Mouse (Mus musculus) liver, embryonic 11.5 days (tissue): ENCODE results near the gene Lrch4. TPM values are rescaled to one million over a fixed set of nuclear protein-coding genes. Genes with fewer than 3 reads are reported as not detected.

Source experiments
- ATAC-seq: fragments of 200-750 bp; cut with Nextera tagmentation; replicated peaks from 2 replicates; pipeline ENCODE4 v1.8.0; 2017; ENCODE audit warnings: moderate number of reproducible peaks, mild to moderate bottlenecking, moderate TSS enrichment, moderate library complexity; ENCODE audit not compliant: low FRiP score
- DNase-seq: peaks from one replicate; pipeline ENCODE4 v3.0.0-alpha.2; 2017; ENCODE audit warnings: low spot score
- H3K27ac ChIP-seq: fragments of 300-500 bp; sonication (generic); 2 replicates; pipeline ENCODE4 v1.5.1; 2014; ENCODE audit warnings: mild to moderate bottlenecking, low read depth, low read length, control low read depth
- H3K27me3 ChIP-seq: fragments of 300-500 bp; sonication (generic); replicated peaks from 2 replicates; pipeline ENCODE4 v1.6.1; 2014; ENCODE audit warnings: low read length, mixed read lengths; ENCODE audit not compliant: control insufficient read depth, insufficient read depth
- H3K36me3 ChIP-seq: fragments of 300-500 bp; sonication (generic); 2 replicates; pipeline ENCODE4 v1.6.1; 2014; ENCODE audit warnings: mild to moderate bottlenecking, low read length, moderate library complexity, mixed read lengths; ENCODE audit not compliant: control insufficient read depth, insufficient read depth
- H3K4me1 ChIP-seq: fragments of 300-500 bp; sonication (generic); replicated peaks from 2 replicates; pipeline ENCODE4 v1.6.1; 2014; ENCODE audit warnings: low read length, mixed read lengths; ENCODE audit not compliant: control insufficient read depth, insufficient read depth
- H3K4me2 ChIP-seq: fragments of 300-500 bp; sonication (generic); 2 replicates; pipeline ENCODE4 v1.6.1; 2014; ENCODE audit warnings: mild to moderate bottlenecking, control low read depth, moderate library complexity
- H3K4me3 ChIP-seq: fragments of 300-500 bp; sonication (generic); 2 replicates; pipeline ENCODE4 v1.5.1; 2014; ENCODE audit warnings: low read depth, low read length, control low read depth
- H3K9ac ChIP-seq: fragments of 300-500 bp; sonication (generic); 2 replicates; pipeline ENCODE4 v1.6.1; 2014; ENCODE audit warnings: low read depth, low read length, control low read depth
- H3K9me3 ChIP-seq: fragments of 300-500 bp; sonication (generic); 2 replicates; pipeline ENCODE4 v1.6.1; 2016; ENCODE audit warnings: low read length, inconsistent platforms, mixed read lengths; ENCODE audit not compliant: control insufficient read depth
- WGBS: fragments of 180-500 bp; shearing (Covaris S2); extraction: QIAGEN DNeasy Blood & Tissue Kit; methylation state at CpG from one replicate; pipeline ENCODE4 v1.1.7; 2014; 5-methylcytosine and 5-hydroxymethylcytosine counted together
- polyA plus RNA-seq: library from polyadenylated mRNA; unstranded; fragments of >200 nt; fragmentation: Nextera tagmentation; extraction: Ambion mirVana; gene quantifications from 2 replicates; pipeline ENCODE4 v1.2.1, GENCODE M21; 2014

Lrch4 gene
- polyA plus RNA-seq: 46.6 and 54.5 TPM in 2 replicates

- peak within 1 kb of the TSS; percentile 86 for H3K9ac ChIP-seq
- peak; percentile 97 for DNase-seq
- H3K27me3 ChIP-seq: no peaks in the 10 kb centered on the region
- under 1% methylated on average over 46 of the region's 46 CpGs for WGBS
- peak within 1 kb of the TSS; percentile 96 for H3K4me2 ChIP-seq
- peak within 1 kb of the TSS; percentile 81 for H3K4me3 ChIP-seq
- H3K9me3 ChIP-seq: no peaks in the 10 kb centered on the region
- H3K36me3 ChIP-seq: peaks cover under 1% of the 10 kb centered on the region; the same call in 1 of the 2 replicates
- peak; percentile 95 for ATAC-seq
- peak within 1 kb of the TSS; percentile 98 for H3K27ac ChIP-seq
- peaks cover 30% of the 10 kb centered on the region for H3K4me1 ChIP-seq
These were observed at the start of gene Lrch4, which contains the start of the genes Fbxo24 and Gm20605 for GRCm38 (mm10) chr5:137628498-137629305. Gene Lrch4, plus strand, starts transcription at chr5:137629121. Gene Fbxo24, minus strand, starts transcription at chr5:137629002. Gene Gm20605, plus strand, starts transcription at chr5:137629175.

GRCm38 (mm10) chr5:137580246-137580645 lies 48.7 kb upstream of the Lrch4 start:
- H3K9ac ChIP-seq: no peak overlapping the region
- no peak overlapping the region for H3K4me2 ChIP-seq
- WGBS: 57% methylated on average over 6 of the region's 6 CpGs
- H3K27ac ChIP-seq: no peak overlapping the region
- peaks cover 6% of the 10 kb centered on the region for H3K4me1 ChIP-seq
- no peaks in the 10 kb centered on the region for H3K9me3 ChIP-seq
- no peak for DNase-seq
- ATAC-seq: no peak
- peaks cover 4% of the 10 kb centered on the region; the same call in 1 of the 2 replicates for H3K36me3 ChIP-seq
- peaks cover 15% of the 10 kb centered on the region for H3K27me3 ChIP-seq
- H3K4me3 ChIP-seq: no peak overlapping the region

GRCm38 (mm10) chr5:137582702-137583101 lies 46.2 kb upstream of the Lrch4 start:
- H3K9ac ChIP-seq: no peak overlapping the region
- no peak for DNase-seq
- ATAC-seq: no peak

GRCm38 (mm10) chr5:137583670-137584169 lies 45.2 kb upstream of the Lrch4 start:
- WGBS: 21% methylated on average over 27 of the region's 27 CpGs
- Histone ChIP-seq H3K9me3 (no peaks in the 10 kb centered on the region), H3K4me1 (peaks cover 6% of the 10 kb centered on the region), H3K4me3 (peak overlapping the region; percentile 33), H3K4me2 (peak overlapping the region; percentile 54), H3K27me3 (peaks cover 15% of the 10 kb centered on the region), H3K9ac (no peak overlapping the region), H3K36me3 (no peaks in the 10 kb centered on the region; the same call in 1 of the 2 replicates), H3K27ac (no peak overlapping the region)
- ATAC-seq: no peak
- DNase-seq: no peak

More at GRCm38 (mm10) chr5:137582702-137583101, 46.2 kb upstream of the Lrch4 start:
- Histone ChIP-seq H3K36me3 (peaks cover 3% of the 10 kb centered on the region; the same call in 1 of the 2 replicates), H3K9me3 (no peaks in the 10 kb centered on the region), H3K4me3 (no peak overlapping the region), H3K27me3 (peaks cover 15% of the 10 kb centered on the region), H3K27ac (no peak overlapping the region), H3K4me2 (no peak overlapping the region), H3K4me1 (peaks cover 6% of the 10 kb centered on the region)
- WGBS: 46% methylated on average over 8 of the region's 8 CpGs

- Histone ChIP-seq H3K36me3 (no peaks in the 10 kb centered on the region; the same call in 1 of the 2 replicates), H3K4me1 (peaks cover 6% of the 10 kb centered on the region), H3K4me3 (no peak overlapping the region), H3K27ac (no peak overlapping the region), H3K4me2 (no peak overlapping the region), H3K9me3 (no peaks in the 10 kb centered on the region), H3K27me3 (peaks cover 15% of the 10 kb centered on the region), H3K9ac (no peak overlapping the region)
- no peak for ATAC-seq
- WGBS: 29% methylated on average over 8 of the region's 8 CpGs
- no peak for DNase-seq
These were observed 43.9 kb upstream of the Lrch4 start for GRCm38 (mm10) chr5:137584976-137585375.

- no peak for ATAC-seq
- no peaks in the 10 kb centered on the region; the same call in 1 of the 2 replicates for H3K36me3 ChIP-seq
- DNase-seq: no peak
These were observed 38.4 kb upstream of the Lrch4 start for GRCm38 (mm10) chr5:137590507-137590906.

GRCm38 (mm10) chr5:137595921-137596320 lies 33.0 kb upstream of the Lrch4 start:
- Histone ChIP-seq H3K4me3 (no peak overlapping the region), H3K36me3 (peaks cover 4% of the 10 kb centered on the region), H3K4me1 (peaks cover 14% of the 10 kb centered on the region), H3K9me3 (no peaks in the 10 kb centered on the region), H3K9ac (no peak overlapping the region), H3K27ac (no peak overlapping the region), H3K27me3 (no peaks in the 10 kb centered on the region), H3K4me2 (no peak overlapping the region)
- ATAC-seq: no peak
- no peak for DNase-seq
- WGBS: 80% methylated on average over 7 of the region's 7 CpGs

More at GRCm38 (mm10) chr5:137590507-137590906, 38.4 kb upstream of the Lrch4 start:
- H3K4me2 ChIP-seq: no peak overlapping the region
- H3K9ac ChIP-seq: no peak overlapping the region
- no peak overlapping the region for H3K4me3 ChIP-seq
- H3K9me3 ChIP-seq: no peaks in the 10 kb centered on the region
- no peaks in the 10 kb centered on the region for H3K27me3 ChIP-seq
- no peak overlapping the region for H3K27ac ChIP-seq
- 75% methylated on average over 5 of the region's 5 CpGs for WGBS
- H3K4me1 ChIP-seq: no peaks in the 10 kb centered on the region

- H3K4me3 ChIP-seq: peak overlapping the region; percentile 7; the same call in 1 of the 2 replicates
- H3K36me3 ChIP-seq: peaks cover 4% of the 10 kb centered on the region
- H3K27me3 ChIP-seq: no peaks in the 10 kb centered on the region
- H3K4me1 ChIP-seq: peaks cover 14% of the 10 kb centered on the region
- peak overlapping the region; percentile 58 for H3K4me2 ChIP-seq
- ATAC-seq (no peak), DNase-seq (no peak)
- H3K27ac ChIP-seq: peak overlapping the region; percentile 3; the same call in 1 of the 2 replicates
- H3K9ac ChIP-seq: no peak overlapping the region
- 32% methylated on average over 30 of the region's 30 CpGs for WGBS
- H3K9me3 ChIP-seq: no peaks in the 10 kb centered on the region
These were observed 32.2 kb upstream of the Lrch4 start for GRCm38 (mm10) chr5:137596601-137597261.
